Mouse (Mus musculus) gastrocnemius, postnatal 25 days (tissue): ENCODE data around the gene Tdp1. TPM values are rescaled to one million over a fixed set of nuclear protein-coding genes. Genes with fewer than 3 reads are reported as not detected.

Experiments
- DNase-seq: peaks from one replicate; pipeline ENCODE4 v3.0.0; 2022
- long read RNA-seq, 2 experiments: library from polyadenylated mRNA; stranded (forward); transcript quantifications; one replicate each; pipeline ENCODE4 v2.0.0; 2021
- total RNA-seq, 2 experiments: library from RNA; stranded (reverse); gene quantifications; 1 replicate in 1 of 2; 2 replicates in 1 of 2; pipeline ENCODE4 v1.2.3; 2021

Gene Tdp1
- 1 to 10 TPM; 4.0 to 5.2 TPM for total RNA-seq
- long read RNA-seq, experiment 1, transcript Tdp1-207 (16 exons, 2,036 nt): major isoform, 5 of 6 reads
- long read RNA-seq, experiment 1, partial matches to known transcripts: 0 of 6 reads
- long read RNA-seq, experiment 1, other reads (novel, unspliced or antisense): 1 of 6 reads
- long read RNA-seq, experiment 2, partial matches to known transcripts: 0 of 6 reads
- long read RNA-seq, experiment 2, other reads (novel, unspliced or antisense): 1 of 6 reads

DNA sequence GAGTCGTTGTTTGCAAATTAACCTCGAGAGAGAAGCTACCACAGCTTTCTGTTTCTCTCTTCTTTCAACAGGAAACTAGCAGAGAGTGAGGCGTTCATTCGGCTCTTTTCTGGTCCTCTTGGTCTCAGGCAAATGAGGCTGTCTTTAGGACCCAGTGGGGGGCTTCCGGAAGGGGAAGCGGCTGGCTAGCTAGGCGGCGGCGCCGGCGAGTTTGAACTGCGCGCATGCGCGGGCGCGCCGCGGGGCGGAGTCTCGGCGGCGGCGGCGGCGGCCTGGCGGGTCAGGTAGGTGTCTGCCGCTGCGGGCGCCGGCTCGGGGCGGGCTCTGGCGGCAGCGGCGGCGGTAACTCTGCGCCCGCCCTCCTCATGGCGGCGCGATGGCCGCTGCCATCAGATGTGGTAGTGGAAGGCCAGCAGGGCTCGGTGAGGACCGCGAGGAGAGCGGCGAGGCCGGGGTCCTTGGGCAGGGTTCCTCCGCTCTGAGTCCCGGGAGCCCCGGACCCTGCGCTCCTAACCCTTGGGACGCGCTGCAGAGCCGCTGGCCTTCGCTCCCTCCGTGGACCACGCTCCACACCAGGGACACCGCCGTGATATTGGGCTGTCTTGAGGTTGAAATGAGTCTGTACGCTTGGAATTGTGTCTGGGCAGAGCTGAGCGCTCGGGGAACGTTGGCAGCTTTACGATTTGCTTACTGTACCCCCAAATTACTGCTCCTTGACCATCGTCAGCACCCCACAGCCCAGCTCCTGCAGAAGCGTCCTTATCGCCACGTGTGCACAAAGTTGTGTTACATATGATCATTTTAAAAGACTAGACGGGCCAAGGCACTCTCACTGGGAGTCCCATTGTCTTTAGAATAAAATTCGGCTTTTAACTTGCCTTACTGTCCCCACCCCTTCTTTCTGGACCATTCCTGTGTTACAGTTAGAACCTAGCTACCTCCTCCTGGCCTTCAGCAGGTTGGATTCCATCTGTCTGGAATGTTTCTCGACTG is at the start of gene Tdp1, which contains the start of gene Efcab11:
TSS of gene Tdp1 (plus strand) at position 249 of the 993 bp plus-strand sequence.
TSS of gene Efcab11 (minus strand) at position 171 of the 993 bp plus-strand sequence.
- DNase-seq: peak; percentile 93

DNA sequence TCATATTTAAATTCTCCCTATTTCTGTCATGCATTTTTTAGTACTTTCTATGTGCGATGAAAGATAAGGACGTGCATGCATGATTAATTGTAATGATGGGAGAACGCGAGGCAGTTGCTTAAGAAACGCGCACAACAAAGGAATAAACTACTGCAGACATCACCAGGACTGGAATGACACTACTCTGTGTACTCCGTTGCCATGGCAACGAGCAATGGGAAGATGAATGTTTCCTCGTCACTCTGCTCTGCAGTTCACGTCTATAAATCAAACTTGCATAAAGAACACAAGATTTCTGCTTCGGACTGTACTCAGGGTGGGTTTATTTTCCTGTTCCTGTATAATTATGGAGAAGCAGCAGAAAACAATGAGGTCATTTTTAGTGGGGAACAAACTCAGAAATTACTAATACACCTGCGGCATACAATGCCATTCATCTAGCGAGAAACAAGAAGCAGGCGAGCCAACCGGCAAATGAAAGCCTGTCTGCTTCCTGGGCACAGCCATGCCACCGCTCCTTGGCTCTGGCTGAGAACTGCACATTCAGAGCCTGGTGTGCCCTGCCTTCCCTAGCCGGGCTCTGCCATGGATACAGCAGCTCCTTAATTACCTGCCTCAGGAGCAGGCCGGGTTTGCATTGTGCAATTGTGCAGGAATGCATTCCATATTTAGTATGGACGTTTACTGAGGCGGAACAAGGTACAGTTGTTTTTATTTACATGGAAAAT is 47.7 kb upstream of the Tdp1 start:
- DNase-seq: peak; percentile 10

DNA sequence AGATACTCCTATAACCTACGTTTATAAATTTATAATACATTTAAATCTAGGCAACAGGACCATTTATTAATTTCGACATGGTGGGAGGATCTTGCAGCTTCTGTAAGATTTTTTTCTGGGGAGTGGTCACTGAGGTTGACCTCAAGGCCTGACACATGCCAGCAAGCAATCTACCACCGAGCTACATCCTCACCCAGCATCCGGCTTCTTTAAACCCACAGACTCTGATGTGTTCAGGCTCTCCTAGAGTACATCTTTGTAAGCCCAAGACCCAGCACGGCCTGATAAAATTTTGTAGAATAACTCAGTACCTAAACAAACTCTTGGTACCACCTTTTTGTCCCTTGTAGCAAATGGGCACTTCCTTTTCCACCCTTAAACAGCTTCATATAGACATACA is 46.8 kb upstream of the Tdp1 start:
- DNase-seq: no peak

DNA sequence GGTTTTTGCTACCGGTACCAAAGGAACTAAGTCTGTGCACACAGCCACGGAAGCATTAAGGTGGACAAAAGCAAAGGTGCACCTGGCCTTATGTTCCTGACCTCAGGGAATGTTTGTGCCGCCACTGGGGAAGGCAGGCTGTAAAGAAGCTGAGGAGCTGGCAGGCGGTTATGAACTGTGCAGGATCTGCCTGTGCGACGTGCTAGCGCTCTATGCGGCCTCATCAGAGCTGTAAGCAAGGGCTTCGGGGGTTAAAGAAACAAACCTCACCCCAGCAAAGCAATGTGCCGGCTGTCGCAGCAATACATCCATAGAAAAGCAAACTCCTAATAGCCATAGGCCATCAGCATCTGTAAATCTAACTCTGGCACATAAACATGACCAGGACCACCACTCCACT is 46.2 kb upstream of the Tdp1 start:
- no peak for DNase-seq

DNA sequence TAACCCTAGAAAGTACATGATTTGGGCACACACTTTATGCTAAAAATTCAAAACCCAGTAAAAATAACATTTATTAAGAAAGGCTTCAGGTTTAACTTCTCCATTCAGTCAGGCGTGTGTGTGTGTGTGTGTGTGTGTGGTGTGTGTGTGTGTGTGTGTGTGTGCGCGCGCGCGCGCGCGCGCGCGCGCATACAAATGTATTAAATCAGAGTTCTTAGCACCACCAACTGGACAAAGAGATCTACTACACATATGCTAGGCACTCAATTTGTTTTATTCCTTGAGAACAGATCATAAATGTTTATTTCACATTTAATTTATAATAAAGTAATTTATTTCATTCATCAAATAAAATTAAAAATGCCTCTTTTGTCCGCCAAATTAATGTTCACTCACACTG is 45.6 kb upstream of the Tdp1 start:
- DNase-seq: no peak

DNA sequence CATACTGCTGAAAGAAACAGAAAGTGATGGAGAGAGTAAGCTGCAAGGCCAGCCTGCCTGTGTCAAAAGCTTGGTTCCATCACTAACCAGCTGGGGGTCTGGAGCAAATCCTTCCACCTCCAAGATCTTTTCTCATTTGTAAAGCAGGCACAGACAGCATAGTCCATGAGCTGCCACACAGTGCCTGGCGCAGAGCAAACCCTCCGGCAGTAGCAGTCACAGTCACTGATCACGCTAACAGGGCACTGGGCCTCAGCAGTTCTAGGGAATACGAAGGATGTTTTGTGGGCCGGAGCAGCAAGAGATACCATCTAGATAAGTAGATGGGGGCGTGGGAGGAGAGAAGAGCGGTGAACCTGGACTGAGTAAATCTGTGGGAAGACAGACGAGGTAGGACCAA is 39.4 kb upstream of the Tdp1 start:
- no peak for DNase-seq

DNA sequence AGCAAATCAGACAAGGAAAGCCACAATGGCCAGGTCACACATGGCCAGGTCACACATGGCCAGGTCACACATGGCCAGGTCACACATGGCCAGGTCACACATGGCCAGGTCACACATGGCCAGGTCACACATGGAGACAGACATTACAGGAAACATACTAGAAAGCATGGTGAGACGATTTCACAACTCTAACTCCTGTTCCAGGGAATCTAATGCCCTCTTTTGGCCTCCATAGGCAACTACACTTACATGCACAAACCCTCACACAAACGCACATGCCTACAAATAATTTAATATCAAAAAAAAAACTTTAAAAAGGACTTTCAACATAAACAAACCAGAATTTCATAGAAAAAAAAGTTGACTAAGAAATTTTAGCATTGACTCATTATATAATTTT is 34.3 kb upstream of the Tdp1 start:
- no peak for DNase-seq

DNA sequence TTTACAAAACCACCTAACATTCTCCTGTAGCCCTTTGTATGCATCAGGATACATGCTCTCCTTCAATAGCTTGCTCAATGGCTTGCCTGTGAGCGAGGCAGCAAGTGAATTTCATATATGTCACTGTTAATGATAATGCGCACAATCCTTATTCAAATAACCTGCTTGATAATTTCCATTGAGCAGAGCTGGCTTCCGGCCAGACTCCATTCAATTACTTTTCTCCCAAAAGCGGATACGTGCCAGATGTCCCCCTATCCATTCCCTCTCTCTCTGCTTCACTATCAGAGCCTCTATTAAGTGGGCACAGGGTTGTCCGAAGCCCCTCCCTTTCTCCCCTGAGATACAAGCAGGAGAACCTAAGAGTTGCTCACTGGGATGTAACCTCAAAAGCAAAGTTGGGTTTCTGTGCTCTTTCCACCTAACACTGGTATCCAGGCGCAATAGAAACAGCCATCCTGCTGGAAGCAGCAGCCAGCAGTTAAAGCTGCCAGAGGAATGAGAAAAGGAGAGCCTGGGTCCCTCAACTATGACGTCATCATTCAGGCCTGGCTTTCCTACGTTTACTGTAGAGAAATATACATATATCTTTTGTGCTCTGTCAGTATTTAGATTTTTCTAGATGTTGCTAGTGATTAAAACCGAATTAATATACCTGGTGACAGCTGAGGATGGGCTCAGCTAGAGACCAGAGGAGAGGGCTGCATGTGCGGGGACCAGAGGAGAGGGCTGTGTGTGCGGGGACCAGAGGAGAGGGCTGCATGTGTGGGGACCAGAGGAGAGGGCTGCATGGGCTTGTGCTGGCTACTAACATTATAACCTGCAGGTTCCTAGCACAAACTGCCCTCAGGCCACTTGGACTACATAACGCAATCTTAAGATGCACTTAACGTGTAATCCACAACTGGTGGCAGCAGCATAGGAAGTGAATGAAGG is 30.7 kb upstream of the Tdp1 start:
- no peak for DNase-seq

DNA sequence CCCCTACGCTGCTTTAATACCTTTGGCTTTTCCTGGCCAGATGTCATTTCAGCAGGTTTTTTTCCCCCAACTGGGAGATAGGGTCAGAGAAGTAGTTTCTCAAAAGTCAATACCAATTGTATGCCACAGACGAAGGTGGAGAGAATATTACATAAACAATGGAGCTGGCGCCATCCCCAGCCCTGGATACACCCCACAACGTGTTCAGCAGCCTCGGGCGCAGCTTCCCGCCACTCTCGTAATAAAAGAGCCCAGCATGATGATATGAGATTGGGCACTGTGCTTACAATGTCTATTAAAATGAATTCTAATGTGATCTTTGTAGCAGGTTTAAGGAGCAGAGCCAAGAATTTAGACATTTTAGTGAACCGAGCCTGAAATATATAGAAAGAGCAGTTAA is 28.3 kb upstream of the Tdp1 start:
- no peak for DNase-seq

DNA sequence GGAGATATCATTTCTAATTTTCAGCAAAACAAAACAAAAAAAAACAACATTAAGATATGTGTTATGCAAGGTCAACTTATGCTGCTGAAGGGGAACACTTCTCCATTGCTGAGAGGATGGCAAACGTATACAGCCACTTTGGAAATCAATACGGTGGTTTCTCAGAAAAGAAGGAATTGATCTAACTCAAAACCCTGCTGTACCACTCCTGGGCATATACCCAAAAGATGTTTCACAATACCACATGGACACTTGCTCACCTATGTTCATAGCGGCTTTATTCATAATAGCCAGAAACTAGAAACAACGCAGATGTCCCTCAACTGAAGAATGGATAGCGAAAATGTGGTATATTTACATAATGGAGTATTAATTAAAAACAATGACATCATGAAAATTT is 25.7 kb upstream of the Tdp1 start:
- DNase-seq: no peak

DNA sequence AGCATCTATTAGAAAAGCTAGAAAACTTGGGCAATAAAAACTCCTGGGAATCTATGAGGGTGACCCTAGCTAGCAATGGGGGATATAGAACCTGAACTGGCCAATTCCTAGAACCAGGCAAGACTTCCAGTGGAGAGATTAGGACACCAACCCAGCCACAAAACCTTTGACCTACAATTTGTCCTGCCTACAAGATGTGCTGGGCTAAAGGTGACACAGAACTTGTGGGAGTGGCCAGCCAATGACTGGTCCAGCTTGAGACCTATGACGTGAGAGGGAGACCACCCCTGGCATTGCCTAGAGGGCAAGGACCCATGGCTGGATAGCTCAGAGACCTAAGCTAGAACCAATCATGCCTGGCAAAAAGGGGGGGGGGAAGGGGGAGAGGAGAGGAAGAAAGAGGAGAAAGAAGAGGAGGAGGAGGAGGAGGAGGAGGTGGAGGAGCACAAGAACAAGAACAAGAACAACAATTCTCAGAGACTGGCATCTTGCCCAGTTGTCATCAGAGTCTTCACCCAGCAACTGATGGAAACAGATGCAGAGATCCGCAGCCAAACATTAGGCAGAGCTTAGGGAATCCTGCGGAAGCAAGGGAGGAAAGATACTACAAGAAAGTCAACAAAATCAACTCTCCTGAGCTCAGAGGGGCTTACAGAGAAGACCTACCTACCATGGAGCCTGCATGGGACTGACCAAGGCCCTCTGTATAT is 24.8 kb upstream of the Tdp1 start:
- DNase-seq: no peak

DNA sequence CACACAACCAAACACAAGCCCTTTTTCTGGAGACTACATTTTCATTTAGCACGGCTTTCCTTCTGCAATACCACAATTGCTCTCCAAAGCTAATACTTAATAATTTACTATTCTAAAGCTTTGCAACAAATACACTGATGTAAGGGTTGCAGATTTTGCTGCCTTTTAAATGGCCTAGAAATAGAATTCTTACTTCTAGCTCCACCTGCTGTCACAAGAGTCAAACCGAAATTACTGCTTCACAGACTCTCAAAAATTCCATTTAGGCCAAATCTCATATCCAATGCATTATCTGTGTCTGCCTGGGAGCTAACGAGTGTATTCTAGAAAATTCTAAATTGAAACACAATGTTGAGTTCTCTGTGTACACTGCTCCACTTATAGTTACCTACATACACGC is 23.3 kb upstream of the Tdp1 start:
- DNase-seq: no peak

DNA sequence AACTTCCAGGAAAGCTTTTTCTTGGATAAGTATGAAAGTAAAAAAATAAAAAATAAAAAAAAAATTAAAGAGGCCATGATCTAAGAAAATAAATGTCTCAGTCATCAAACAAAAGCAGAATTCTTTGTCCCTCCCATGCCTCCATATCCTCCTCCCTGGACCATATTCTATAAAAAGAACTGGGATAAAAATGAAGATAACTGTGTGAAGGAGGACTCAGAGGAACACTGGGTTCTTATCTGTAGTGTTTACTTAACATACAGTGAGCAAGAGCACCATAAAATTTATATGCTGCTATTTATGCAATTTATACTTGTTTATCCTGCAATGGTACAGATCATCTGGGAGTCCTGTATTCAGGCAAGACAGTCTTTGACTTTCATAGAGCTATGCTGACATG is 19.7 kb upstream of the Tdp1 start:
- no peak for DNase-seq

DNA sequence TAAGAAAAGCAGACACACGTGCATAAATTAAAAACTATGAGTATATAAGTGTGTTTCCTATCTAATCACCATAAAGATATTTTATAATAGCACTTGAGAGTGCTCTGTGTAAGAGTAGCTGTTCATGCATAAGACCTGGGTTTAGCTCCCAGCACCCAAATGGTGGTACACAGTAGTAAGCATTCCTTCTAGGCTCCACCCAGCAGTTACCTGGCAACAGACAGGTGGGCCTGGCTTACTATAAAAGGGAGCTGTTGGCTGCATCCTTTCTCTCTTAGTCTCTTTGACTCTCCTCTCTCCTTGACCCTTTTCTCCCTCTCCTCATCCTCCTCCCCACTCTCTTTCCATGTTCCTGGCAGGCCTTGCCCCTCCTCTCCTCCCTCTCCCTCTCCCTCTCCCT is 15.5 kb upstream of the Tdp1 start:
- no peak for DNase-seq

DNA sequence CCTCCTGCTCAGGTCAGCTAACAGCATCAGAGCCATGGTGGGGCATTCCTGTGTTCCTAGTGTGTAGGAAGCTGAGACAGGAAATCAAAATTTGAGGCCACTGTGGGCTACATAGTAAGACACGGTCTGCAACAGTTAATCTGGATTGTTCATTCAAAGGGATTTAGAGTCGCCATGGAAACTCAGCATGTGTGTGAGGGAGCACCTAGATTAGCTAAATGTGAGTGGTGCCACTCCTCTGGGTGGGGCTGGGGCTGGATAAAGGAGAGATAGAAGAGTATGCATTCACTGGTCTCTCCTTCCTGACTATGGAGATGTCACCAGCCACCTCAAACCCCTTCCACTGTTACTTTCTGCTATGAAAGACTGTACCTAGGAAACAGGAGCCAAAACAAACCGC is 10.9 kb upstream of the Tdp1 start:
- DNase-seq: no peak

DNA sequence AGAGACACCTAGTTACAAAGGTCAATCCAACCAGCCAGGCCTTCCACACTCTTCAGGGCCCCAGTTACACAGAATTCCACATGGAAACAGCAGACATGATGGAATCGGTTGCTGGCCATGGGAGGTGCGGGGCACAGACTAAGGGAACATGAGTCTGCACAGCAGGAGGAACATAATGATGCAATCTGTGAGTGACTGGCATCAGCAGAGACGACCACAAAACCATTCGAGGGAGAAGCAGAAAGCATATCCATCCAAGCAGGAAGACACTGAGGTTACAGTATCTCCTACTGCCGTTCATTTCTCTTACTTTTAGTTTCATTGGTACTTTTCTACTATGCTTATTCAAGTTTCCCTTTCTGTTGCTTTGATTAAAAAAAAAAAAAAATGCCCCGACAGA is 9.7 kb upstream of the Tdp1 start:
- no peak for DNase-seq

DNA sequence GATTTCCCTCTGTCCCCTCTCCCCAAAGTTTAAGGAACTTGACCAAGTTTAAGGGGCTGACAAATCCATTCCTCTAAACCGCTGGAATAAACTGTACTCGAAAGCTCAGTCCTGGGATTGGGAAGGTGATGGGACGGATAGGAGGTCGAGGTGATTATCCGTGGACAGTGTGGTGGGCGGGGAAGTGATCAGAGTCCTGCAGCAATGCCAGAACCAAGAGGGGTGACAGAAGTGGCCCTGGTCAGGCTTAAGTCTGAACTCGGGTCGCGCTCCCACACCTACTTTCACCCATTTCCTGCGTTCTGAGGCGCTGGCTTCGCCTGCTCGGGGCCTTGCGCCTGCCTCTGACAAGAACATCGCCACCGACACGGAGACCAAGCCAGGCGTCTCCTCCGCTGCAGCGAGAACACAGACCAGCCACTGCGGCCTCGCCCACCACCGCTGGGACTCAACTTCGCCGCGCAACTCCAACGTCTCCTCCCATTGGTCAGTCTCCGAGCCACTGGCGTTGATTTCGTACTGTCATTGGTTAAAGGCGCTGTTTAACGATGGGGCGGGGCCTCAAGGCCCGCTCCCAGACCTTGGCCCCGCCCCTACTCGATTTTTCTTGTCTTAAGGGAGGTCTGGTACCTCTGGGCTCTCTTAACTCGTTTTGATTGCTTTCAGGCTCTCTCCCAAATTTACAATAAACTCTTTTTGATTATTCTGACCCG is 1.2 kb upstream of the Tdp1 start:
- peak; percentile 86 for DNase-seq

DNA sequence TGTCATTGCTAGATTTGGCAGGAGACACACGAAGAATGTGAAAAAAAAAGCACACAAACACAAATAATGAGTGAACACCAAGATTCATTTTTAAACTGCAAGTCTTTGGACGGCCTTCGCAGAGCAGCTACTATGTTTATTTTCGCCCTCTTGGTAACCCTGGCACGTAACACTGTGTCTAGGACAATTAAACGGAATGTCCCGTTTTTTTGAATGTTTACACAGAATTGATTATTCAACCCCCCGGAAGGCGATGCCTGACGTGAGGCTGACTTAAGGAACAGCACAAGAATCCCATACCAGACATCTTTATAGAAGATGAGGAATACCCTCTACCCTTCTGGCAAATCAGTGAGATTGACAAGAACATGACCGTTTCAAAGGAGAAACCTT is 608 bp upstream of the Tdp1 start:
- DNase-seq: no peak

DNA sequence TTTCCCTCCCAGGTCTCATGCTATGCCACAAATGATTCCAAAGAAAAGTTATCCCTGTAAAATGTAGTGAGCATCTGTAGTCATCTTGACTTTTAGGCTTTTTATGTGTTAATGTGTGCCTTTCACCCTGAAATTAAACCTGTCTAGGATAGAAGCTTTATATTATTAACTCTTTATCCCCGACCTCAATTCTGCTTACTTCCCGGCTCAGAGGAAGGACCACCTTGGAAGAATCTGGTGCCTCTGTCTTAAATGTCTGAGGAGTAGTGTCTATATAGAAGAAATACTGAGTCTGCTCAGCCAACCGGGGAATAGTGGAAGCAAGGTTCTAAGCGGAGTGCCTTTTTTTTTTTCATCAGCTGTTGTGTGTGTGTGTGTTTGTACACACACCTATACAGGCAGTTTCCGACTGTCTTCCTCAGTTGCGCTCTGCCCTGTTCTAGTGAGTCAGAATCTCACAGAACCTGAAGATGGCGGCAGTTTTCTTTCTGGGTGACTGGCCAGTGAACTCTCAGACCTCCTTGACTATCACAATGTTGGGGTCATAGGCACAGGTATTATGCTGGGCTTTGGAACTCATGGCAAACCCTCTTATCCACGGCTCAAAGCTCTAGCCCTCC is 1.1 kb downstream of the Tdp1 start:
- DNase-seq: no peak

DNA sequence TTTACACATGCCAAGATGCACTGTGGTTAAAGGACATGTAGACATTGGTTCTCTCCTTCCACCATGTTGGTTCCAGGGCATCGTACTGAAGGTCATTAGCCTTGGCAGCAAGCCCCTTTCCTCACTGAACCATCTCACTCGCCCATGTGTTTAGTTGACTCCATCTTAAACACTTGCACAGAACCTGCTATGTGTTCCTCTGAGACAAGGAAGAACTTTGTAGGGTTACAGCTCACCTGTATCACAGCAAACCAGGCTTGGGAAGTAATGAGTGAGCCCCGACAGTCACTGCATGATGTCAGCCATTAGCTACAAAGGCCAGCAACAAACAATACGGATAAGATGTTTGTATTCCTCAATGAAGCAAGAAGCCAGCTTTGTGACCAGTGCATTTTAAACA is 13.5 kb downstream of the Tdp1 start:
- DNase-seq: no peak
